Mouse (Mus musculus) heart, embryonic 15.5 days (tissue): Measurements from ENCODE around the gene Klc1. TPM values are rescaled to one million over a fixed set of nuclear protein-coding genes. Genes with fewer than 3 reads are reported as not detected.
A peak's percentile ranks its signal among the peaks of the same experiment; 100 is the strongest.

Source experiments
- ATAC-seq: fragments of 200-750 bp; cut with Nextera tagmentation; replicated peaks from 2 replicates; pipeline ENCODE4 v1.8.0; 2017; ENCODE audit warnings: low read depth, moderate TSS enrichment; ENCODE audit not compliant: insufficient number of reproducible peaks, insufficient read depth, low FRiP score
- H3K27ac ChIP-seq: fragments of 300-500 bp; sonication (generic); 2 replicates; pipeline ENCODE4 v1.5.1; 2015; ENCODE audit warnings: mild to moderate bottlenecking, inconsistent platforms
- H3K27me3 ChIP-seq: fragments of 300-500 bp; sonication (generic); 2 replicates; pipeline ENCODE4 v1.6.1; 2015; ENCODE audit warnings: inconsistent platforms
- H3K36me3 ChIP-seq: fragments of 300-500 bp; sonication (generic); 2 replicates; pipeline ENCODE4 v1.6.1; 2015; ENCODE audit warnings: mild to moderate bottlenecking, inconsistent platforms
- H3K4me1 ChIP-seq: fragments of 300-500 bp; sonication (generic); replicated peaks from 2 replicates; pipeline ENCODE4 v1.6.1; 2015; ENCODE audit warnings: inconsistent platforms
- H3K4me2 ChIP-seq: fragments of 300-500 bp; sonication (generic); 2 replicates; pipeline ENCODE4 v1.6.1; 2015; ENCODE audit warnings: inconsistent platforms, mild to moderate bottlenecking, moderate library complexity
- H3K4me3 ChIP-seq: fragments of 300-500 bp; sonication (generic); 2 replicates; pipeline ENCODE4 v1.5.1; 2015; ENCODE audit warnings: mild to moderate bottlenecking, inconsistent platforms
- H3K9ac ChIP-seq: fragments of 300-500 bp; sonication (generic); 2 replicates; pipeline ENCODE4 v1.6.1; 2015; ENCODE audit warnings: mild to moderate bottlenecking, inconsistent platforms
- H3K9me3 ChIP-seq: fragments of 300-500 bp; sonication (generic); replicated peaks from 2 replicates; pipeline ENCODE4 v1.6.1; 2016; ENCODE audit warnings: inconsistent platforms
- WGBS: fragments of 180-500 bp; shearing (Covaris S2); methylation state at CpG from one replicate; pipeline ENCODE4 v1.1.7; 2015; ENCODE audit warnings: mixed read lengths; 5-methylcytosine and 5-hydroxymethylcytosine counted together
- polyA plus RNA-seq: library from polyadenylated mRNA; unstranded; fragments of >200 nt; fragmentation: Nextera tagmentation; extraction: Ambion mirVana; gene quantifications from 2 replicates; pipeline ENCODE4 v1.2.1, GENCODE M21; 2015

Klc1 gene
- polyA plus RNA-seq, 1 experiment from 2014 or later, result 105 TPM

DNA sequence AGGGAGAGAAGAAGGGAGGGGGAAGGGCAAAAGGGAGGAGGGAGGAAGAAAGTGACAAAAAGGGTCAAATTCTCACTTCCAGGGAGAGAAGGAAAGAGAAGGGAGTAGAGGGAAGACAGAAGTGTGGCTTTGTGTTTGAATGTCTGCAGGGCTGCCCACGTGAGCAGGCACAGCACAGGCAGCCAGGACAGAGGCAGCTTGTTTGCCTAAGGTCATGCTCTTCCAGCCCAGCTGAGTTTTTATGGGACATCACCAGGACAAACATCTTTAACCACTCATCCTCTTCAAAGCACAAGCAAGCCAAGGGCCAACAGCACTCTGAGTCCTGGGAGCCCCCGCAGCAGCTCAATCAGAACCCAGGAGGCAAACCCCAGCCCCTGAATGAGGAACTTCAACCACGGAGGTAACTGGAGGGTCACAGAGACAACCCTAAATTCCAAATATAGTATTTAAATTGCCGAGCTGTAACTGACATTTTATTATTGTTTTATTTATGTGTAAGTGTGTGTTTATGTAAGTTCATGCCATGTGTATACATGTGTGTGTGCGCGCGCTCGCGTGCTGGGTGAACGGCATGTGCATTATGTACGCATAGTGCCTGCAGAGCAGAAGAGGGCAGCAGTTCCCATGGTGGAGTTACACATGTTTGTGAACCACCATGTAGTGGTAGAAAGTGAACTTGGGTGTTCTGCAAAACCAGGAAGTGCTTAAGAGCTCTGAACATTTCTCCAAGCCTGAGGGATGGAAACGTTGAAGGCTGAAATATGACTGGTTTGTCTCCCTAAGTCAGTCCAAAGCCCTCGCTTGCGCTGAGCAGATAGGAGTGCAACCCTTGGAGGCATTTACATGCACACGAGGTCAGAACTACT lies 84.2 kb downstream of the Klc1 start:
- H3K36me3 ChIP-seq, result peaks cover 25% of the 10 kb centered on the region; the same call in 1 of the 2 replicates
- no peak overlapping the region for H3K9ac ChIP-seq
- H3K27ac ChIP-seq, result no peak overlapping the region
- no peaks in the 10 kb centered on the region for H3K27me3 ChIP-seq
- 82% methylated on average over 15 of the region's 15 CpGs for WGBS
- H3K4me3 ChIP-seq, result no peak overlapping the region
- no peaks in the 10 kb centered on the region for H3K9me3 ChIP-seq
- no peak overlapping the region for H3K4me2 ChIP-seq
- no peaks in the 10 kb centered on the region for H3K4me1 ChIP-seq
- no peak for ATAC-seq

DNA sequence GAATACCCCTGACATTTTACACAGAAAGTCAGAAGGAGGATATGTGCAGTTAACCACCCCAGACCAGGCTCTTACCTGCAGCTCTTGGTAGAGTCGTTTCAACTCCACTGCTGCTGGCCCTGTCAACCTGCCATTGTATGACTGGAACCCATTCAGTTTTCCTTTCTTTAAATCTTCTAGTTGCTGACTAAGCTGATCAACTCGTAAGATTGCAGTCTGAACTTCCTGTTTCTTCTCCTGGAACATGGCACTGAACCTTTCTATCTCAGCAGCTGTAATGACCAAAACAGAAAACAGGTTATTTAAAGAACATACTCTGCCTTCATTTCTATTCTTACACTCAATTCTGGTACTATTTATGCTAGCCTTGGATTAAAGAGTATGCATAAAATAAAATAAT lies 84.8 kb downstream of the Klc1 start:
- Histone ChIP-seq H3K4me3 (no peak overlapping the region), H3K9me3 (no peaks in the 10 kb centered on the region), H3K4me1 (peaks cover 4% of the 10 kb centered on the region), H3K27ac (no peak overlapping the region), H3K36me3 (peaks cover 18% of the 10 kb centered on the region; the same call in 1 of the 2 replicates), H3K9ac (no peak overlapping the region), H3K4me2 (no peak overlapping the region), H3K27me3 (no peaks in the 10 kb centered on the region)
- ATAC-seq, result no peak
- 53% methylated on average over 2 of the region's 2 CpGs for WGBS

DNA sequence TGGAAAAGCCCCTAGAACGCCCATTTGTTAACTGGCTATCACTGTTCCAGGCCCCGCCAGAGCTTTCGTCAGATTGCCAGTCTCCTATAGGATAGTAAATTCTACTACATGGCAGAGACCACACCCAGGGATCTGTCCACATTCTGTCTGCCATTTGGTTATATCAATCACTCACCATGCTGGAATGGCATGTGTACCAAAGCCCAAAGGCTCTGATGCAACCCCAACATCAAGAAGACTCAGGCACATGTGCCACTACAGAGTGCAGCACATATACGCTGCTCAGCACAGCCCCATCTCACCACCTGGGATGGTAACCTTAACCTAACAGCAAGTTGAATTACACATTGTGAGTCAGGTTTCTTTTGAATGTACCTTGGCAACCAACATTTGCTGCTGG lies 87.3 kb downstream of the Klc1 start:
- no peak for ATAC-seq
- H3K27me3 ChIP-seq, result no peaks in the 10 kb centered on the region
- no peak overlapping the region for H3K4me3 ChIP-seq
- peaks cover 6% of the 10 kb centered on the region for H3K4me1 ChIP-seq
- no peak overlapping the region for H3K9ac ChIP-seq
- H3K36me3 ChIP-seq, result 0 out of 2 replicates have a peak, but pooled peaks cover 9% of the 10 kb centered on the region
- no peak overlapping the region for H3K27ac ChIP-seq
- no peak overlapping the region for H3K4me2 ChIP-seq
- 86% methylated on average over 4 of the region's 4 CpGs for WGBS
- H3K9me3 ChIP-seq, result no peaks in the 10 kb centered on the region

DNA sequence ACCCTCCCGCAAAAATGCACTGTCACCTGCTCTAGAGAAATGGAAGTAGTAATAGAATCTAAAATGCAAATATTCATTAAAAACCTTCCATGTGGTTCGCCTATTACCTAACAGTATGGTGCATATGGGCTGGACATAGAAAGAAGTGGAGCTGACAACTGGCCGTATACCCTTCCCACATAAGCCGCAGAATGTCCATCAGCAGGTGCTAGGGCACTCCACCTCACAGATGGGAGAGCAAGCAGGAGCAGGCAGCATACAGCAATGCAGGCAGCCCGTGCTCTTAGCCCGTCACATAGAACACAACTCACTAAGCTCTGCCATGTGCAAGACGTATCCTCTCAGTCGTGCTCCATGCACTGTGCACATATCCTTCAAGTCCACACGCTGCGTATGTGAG lies 88.2 kb downstream of the Klc1 start:
- WGBS, result 86% methylated on average over 10 of the region's 10 CpGs
- H3K4me2 ChIP-seq, result no peak overlapping the region
- H3K27ac ChIP-seq, result no peak overlapping the region
- no peaks in the 10 kb centered on the region for H3K9me3 ChIP-seq
- no peak overlapping the region for H3K9ac ChIP-seq
- H3K27me3 ChIP-seq, result no peaks in the 10 kb centered on the region
- ATAC-seq, result no peak
- H3K4me1 ChIP-seq, result peaks cover 6% of the 10 kb centered on the region
- H3K36me3 ChIP-seq, result 0 out of 2 replicates have a peak, but pooled peaks cover 8% of the 10 kb centered on the region
- no peak overlapping the region for H3K4me3 ChIP-seq

DNA sequence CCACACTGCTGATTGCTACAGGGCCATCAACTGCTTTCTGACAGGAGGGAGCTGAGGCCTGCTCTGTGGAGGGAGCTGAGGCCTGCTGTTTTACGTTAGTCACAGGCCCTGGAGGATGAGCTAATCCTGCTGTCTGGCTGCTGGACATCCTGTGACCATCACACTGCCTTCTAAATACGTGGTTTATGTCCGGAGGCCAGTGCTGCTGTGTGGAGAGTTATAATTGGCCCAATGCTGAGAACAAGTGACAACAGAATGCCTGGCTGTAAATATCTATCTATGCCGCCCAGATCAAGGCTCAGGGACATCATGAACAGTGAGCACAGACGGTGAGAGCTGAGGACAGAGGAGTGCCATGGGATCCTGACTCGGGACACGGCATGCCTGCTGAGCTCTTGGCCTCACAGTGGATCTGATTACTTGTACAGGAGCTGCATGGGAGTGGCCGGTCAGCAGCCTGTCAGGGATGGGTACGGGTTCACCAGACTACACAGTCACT lies 89.7 kb downstream of the Klc1 start:
- WGBS, result 35% methylated on average over 9 of the region's 9 CpGs
- no peaks in the 10 kb centered on the region for H3K9me3 ChIP-seq
- no peak overlapping the region for H3K9ac ChIP-seq
- no peak overlapping the region for H3K4me2 ChIP-seq
- H3K4me1 ChIP-seq, result peaks cover 12% of the 10 kb centered on the region
- peak; percentile 60 for ATAC-seq
- peak overlapping the region; percentile 10 for H3K27ac ChIP-seq
- 0 out of 2 replicates have a peak, but pooled peaks cover 1% of the 10 kb centered on the region for H3K36me3 ChIP-seq
- H3K27me3 ChIP-seq, result no peaks in the 10 kb centered on the region
- H3K4me3 ChIP-seq, result no peak overlapping the region

DNA sequence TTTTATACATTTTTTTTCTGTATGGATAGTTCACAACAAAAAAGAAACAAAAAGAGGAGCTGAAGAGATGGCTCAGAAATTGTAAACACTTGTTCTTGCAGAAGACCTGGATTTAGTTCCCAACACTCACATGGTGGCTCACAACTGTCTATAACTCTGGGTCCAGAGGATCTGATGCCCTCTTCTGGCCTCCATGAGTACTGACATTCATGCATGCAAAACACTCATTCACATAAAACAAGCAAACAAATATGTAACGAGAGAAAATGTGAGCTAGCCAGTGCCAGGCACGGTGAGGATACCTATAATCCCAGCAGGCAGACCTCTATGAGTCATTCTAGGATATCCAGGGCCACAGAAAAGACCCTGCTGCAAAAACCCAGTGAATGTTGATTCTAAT lies 92.6 kb downstream of the Klc1 start:
- no peak overlapping the region for H3K4me2 ChIP-seq
- no peak for ATAC-seq
- H3K9ac ChIP-seq, result no peak overlapping the region
- no peak overlapping the region for H3K4me3 ChIP-seq
- no peaks in the 10 kb centered on the region for H3K27me3 ChIP-seq
- WGBS, result 65% methylated on average over 2 of the region's 2 CpGs
- H3K9me3 ChIP-seq, result no peaks in the 10 kb centered on the region
- 0 out of 2 replicates have a peak, but pooled peaks cover 2% of the 10 kb centered on the region for H3K36me3 ChIP-seq
- no peak overlapping the region for H3K27ac ChIP-seq
- H3K4me1 ChIP-seq, result peaks cover 16% of the 10 kb centered on the region

DNA sequence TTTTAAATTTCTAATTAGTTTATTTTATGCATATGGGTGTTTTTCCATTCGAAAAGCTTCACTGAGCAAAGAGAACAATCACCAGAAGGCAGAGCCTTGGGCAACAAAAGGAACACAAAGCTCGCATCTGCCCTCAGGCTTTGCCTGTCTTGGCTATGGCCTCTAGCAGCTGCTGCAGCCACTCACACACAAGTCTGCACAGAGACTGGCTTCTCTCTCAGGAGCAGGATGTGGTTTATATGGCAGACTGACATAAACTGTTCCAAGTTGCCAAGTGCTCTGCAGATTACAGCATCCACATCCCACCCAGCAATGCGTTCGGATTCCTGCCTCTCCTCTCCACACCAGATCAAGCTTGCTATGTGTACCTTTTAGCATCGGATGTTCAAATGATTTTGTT lies 93.1 kb downstream of the Klc1 start:
- H3K27me3 ChIP-seq, result no peaks in the 10 kb centered on the region
- no peak overlapping the region for H3K9ac ChIP-seq
- H3K9me3 ChIP-seq, result no peaks in the 10 kb centered on the region
- WGBS, result 76% methylated on average over 5 of the region's 5 CpGs
- peaks cover 16% of the 10 kb centered on the region for H3K4me1 ChIP-seq
- 0 out of 2 replicates have a peak, but pooled peaks cover 2% of the 10 kb centered on the region for H3K36me3 ChIP-seq
- ATAC-seq, result no peak
- H3K27ac ChIP-seq, result no peak overlapping the region
- no peak overlapping the region for H3K4me3 ChIP-seq
- H3K4me2 ChIP-seq, result no peak overlapping the region

DNA sequence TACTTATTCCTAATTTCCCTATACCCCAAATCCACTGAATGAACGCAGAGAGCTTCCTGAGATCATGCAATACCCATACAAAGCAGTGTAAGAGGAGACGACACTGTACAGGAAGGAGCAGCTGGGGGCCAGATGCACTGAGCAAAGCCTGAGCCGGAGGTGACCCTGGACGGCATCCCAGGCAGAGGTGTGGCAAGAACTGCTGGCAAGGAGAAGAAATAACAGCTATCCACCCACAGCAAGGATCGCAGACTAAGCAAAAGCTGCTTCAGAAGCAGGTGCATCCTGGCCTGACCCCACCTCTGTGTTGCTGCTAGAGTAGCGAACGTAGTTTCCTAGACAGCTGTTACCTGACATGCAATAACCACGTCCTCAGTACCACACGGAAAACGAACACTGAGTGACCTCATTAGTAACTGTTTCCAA lies 94.4 kb downstream of the Klc1 start:
- Histone ChIP-seq H3K4me3 (no peak overlapping the region), H3K9ac (no peak overlapping the region), H3K27ac (peak overlapping the region; percentile 27; the same call in 1 of the 2 replicates), H3K9me3 (no peaks in the 10 kb centered on the region), H3K4me2 (no peak overlapping the region), H3K4me1 (peaks cover 16% of the 10 kb centered on the region), H3K27me3 (no peaks in the 10 kb centered on the region), H3K36me3 (0 out of 2 replicates have a peak, but pooled peaks cover 2% of the 10 kb centered on the region)
- ATAC-seq, result no peak
- WGBS, result 45% methylated on average over 10 of the region's 10 CpGs

DNA sequence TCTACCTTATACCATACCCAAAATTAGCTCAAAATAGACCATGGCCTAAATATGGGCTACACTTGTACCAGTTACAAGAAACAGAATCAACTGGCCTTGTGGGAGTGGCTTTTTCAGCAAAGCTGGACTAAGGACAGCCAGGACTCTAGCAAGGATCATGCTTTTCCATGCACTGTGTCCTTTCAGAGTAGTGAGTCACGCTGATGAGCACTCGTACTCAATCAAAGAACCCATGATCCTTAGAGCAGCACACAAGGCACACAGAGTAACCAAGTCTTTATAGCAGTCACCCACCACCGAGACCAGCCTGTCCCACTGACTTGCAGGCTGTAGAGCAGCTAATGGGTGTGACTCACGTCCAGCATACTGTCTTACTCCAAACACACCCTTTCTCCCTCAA lies 94.9 kb downstream of the Klc1 start:
- H3K27ac ChIP-seq, result no peak overlapping the region
- no peak overlapping the region for H3K4me2 ChIP-seq
- no peak overlapping the region for H3K4me3 ChIP-seq
- H3K36me3 ChIP-seq, result 0 out of 2 replicates have a peak, but pooled peaks cover 2% of the 10 kb centered on the region
- no peak overlapping the region for H3K9ac ChIP-seq
- ATAC-seq, result no peak
- H3K4me1 ChIP-seq, result peaks cover 12% of the 10 kb centered on the region
- WGBS, result 64% methylated on average over 4 of the region's 4 CpGs
- H3K27me3 ChIP-seq, result no peaks in the 10 kb centered on the region
- H3K9me3 ChIP-seq, result no peaks in the 10 kb centered on the region

DNA sequence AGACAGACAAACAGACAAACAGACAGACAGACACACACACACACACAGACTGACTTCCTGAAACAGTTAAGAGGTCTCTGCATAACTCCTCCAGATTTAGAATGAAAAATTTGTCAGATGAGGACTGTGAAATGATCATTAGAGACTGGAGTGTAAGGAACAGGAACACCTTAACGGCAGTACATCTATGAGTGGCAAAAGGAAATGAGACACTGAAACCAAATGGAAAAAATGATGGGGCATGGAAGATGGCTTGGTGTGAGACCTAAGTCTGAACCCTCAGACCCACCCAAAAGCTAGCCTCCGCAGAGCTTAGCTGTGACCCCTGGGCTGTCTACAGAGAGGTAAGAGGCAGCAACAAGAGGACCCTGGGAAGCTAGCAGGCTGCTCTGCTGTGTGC lies 96.8 kb downstream of the Klc1 start:
- Histone ChIP-seq H3K4me2 (no peak overlapping the region), H3K9me3 (no peaks in the 10 kb centered on the region), H3K27ac (no peak overlapping the region), H3K36me3 (peaks cover 11% of the 10 kb centered on the region; the same call in 1 of the 2 replicates), H3K9ac (no peak overlapping the region), H3K4me3 (no peak overlapping the region), H3K27me3 (no peaks in the 10 kb centered on the region), H3K4me1 (peaks cover 10% of the 10 kb centered on the region)
- 80% methylated on average over 2 of the region's 2 CpGs for WGBS
- ATAC-seq, result no peak
